Mouse (Mus musculus): ENCODE measurements around the gene Relt. TPM values are rescaled to one million over a fixed set of nuclear protein-coding genes. Genes with fewer than 3 reads are reported as not detected.
A peak's percentile ranks its signal among the peaks of the same experiment; 100 is the strongest.

The Relt gene
- 10 to 100 TPM; 11.5 to 13.7 TPM for total RNA-seq (2021)
- long read RNA-seq, transcript Relt-201 (11 exons, 2,851 nt): major isoform, 13 of 26 reads
- long read RNA-seq, partial matches to known transcripts: 0 of 26 reads
- long read RNA-seq, other reads (novel, unspliced or antisense): 13 of 26 reads

DNA sequence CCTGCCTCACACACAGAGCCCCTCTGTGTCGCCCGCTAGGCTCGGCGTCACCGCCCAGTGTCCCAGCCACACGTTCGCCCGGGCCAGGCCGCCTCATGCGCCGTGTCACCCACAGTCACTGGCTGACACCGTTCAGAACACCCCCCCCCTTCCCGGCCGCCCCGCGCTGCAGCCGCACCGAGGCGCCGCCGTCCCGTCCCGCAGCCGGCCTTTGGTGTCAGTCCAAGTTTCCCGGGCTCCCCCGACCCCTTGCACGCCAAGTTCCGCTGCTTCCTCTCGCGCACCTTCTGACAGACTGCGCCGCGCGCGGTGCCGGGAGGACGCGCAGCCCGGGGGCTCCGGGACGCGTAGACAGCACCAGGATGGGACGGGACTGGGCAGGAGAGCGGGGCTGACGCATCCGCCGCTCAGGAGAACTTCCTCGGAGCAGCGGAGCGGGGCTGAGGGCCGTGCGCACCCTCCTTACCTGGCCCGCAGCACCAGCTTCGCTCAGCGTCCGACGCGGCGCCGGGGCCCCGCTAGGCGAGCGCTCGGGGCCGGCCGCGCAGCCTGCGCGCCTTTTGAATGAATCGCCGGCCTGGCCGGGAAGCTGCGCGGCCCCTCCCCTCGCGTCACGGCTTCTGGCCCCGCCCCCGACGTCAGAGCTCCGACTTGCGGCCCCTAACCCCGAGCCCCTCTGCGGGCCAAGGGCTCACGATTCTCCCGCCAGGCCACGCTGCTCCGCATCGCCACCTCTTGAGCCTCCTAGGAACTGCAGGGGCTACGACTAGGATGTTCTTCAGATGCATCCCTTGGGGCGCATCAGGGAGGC, at the start of gene Relt:
TSS of gene Relt (minus strand) at position 619 of the 811 bp plus-strand sequence.
- DNase-seq (ENCODE audit: low spot score in 2 of 2): peak; percentile 76 to 85

DNA sequence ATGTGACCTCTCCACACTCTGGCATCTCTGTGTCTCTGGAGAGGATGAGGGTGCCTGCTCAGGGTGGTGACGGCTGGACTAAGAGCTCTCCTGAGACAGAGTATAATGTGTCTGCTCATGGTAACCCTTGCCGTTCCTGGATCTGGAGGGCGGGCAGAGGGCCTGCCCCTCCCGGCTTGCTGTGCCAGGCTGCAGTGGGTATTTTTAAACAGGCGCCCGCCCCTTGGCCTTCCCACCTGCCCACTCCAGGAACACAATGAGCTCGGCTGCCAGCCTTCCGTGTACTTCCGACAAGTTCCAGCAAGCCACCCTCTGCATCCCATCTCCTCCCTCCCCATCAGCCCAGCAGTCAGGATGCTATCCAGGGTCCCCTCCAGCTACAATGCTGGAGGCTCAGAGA, 48.5 kb upstream of the Relt start:
- no peak for DNase-seq (ENCODE audit: low spot score in 2 of 2)

DNA sequence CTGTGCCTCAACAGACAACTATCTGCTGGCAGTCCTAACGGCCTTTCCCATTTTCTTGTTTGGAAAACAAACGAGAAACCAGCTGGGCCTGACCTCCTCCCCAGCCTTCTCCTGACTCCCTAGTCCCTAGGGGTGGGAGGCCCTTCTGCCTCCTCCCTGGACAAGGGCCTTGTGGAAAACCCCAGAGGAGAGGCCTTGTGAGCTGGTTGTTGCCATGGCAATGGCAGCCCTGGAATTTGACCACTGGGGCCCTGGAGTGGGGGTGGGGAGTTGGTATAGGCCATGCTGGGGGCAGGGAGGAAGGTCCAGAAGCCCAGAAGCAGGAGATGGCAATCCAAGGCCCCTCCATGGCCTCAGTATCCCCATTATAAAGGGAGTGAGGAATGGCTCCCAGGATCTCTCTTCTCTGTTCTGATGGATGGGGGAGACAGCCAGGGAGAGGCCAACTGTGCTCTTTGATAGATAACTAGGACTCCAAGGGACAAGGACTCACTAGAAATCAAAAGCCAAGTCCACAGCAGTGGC, 48.1 kb upstream of the Relt start:
- no peak for DNase-seq (ENCODE audit: low spot score in 2 of 2)

DNA sequence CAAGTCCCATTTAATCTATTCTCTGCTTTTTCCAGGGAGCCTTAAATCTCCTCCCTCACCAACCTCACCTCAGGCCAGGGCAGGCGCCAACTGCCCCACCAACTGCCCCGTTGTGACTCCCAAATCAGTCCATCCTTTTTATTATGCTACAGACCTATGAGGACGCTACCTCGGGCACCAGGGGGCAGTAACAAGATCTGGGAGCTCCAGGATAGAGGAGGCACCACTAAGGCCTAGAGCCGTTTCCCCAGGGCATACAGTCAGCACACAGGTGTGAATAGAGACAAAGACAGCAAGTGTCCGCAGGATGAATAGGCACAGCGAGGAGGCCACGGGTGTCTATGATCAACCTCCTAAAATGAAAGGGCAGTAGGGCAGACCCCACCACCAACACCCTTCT, 45.3 kb upstream of the Relt start:
- no peak for DNase-seq (ENCODE audit: low spot score in 2 of 2)

DNA sequence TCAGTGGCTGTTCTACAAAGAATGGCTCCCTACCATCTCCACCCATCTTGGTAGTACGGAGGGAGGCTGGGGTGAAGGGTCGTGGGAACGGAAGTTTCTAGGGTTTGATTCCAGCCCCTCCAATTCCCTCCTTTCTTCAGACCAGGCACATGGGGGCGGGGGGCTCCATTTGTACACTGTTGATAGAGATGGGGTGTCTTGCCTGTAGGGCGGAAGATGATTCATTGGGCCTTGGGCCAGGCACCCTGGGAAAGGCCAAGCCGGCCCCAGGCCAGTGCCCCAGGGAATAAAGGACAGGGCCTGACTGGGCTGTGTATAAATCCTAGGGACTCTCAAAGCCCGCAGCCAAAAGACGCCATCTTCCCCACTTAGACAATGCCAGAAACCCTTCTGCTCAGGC, 44.8 kb upstream of the Relt start:
- no peak for DNase-seq (ENCODE audit: low spot score in 2 of 2)

DNA sequence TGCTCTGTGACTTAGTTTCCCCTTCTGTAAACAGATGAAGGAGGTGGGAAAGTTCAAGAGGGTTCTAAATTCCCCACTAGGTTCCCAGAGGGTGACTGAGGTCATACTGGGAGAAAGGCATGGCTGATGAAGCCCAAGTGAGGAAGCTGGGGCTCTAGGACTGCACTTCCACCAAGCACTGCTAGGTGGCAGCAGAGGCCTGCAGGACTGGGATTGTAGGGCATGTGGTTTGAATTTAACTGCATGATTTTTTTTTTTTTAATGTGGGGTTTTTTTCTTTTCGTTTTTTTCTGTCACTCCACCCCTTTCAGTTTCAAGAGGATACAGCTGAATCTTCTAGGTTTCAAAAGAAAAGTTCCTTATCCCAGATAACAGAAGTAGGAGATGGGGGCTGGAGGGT, 44.0 kb upstream of the Relt start:
- DNase-seq (ENCODE audit: low spot score in 2 of 2): peak; percentile 76 to 92

DNA sequence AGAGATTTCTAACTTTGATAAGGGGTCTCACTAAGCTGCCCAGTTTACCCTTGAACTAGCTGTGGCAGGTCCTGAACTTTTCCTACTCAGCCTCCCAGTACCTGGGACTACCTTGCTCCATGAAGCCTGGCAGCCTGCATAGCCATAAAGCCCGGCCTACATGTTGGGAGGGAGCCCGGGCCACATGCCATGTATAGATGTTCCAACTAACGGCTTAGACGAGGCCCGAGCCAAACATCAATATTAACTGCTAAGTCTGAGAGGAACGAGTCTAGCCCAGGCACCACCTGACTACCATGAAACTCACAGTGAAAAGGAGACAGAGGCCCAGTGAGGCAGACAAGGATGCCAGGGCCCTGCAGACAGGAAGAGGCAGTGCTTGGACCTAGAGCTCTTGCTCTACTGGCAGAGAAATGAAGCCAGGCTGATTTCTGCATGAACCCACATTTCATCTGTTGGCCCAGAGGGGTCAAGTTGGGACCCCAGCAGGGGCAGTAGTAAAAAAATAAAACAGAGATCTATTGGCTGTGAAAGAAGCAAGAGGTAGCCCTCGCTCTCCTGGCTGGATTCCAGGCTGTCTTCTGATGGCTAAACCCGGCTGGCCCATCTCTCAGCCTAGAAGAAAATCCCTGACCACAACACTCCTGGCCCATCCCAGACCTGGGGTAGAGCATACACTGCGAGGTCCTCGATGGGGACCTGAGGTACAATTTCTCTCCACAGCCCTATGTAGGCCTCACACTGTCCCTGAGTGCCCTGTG, 43.0 kb upstream of the Relt start:
- DNase-seq (ENCODE audit: low spot score in 2 of 2): no peak

DNA sequence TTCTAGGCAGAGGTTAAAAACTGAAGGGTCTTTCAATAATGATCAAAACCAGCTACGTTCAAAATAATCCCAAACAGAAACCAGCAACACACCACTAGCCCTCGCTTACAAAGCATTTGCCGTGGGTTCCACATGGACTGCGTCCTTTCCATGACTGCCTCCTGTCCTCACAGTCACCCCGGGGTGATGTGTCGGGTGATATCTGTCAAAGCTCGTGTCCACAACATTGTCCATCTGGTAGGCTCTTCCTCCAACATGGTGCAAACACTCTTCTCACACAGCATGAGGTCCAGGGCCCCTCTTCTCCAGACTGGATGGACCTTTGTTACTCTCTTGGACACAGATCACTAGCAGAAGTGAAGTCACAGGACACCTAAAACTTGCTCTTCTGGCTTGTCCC, 41.8 kb upstream of the Relt start:
- no peak for DNase-seq (ENCODE audit: low spot score in 2 of 2)

DNA sequence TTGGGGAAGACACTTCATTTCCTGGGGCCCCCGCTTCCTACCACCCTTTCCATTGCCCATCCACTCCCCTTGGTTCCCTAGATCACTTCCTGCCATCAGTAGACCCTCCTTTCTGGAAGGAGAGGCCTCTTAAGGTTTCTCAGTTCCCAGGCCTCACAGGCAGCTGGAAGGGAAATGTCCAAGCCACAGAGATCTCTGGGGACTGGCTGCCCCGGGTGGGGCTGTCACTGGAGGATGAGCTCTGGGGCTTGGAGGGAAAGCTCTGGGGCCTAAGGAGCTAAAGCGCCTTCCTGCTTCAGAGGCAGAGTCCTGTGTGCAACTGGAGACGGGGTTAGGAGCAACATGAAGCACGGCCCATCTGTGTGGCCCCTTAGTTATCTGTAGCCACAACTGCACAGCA, 41.4 kb upstream of the Relt start:
- DNase-seq (ENCODE audit: low spot score in 2 of 2): no peak

DNA sequence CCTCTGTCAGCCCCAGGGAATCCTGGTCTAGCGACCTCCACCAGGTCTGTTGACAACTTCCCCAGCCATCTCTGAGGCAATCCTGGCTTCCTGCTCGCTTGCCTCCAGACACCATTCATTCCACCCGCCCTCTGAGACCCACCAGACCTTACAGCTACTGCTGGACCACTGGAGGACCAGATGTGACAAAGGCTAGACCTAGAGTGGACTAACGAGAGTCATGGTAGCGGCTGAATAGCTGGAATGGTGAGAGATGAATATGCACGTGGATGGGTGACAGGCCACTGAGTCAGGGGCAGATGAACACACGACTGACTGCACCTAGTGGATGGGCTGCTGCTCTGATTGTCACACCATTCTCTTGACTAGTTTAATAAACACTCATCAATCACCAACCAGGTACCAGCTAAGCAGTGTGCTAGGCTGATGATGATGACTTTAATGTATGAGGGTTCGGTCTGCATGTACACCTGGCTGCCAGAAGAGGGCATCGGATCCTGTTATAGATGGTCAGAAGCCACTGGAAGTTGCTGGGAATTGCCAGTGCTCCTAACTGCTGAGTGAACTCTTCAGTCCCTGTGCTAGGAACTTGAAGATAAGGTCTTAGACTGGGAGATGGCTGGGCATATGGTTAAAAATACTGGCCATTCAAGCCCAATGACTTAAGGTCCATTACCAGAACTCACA, 39.3 kb upstream of the Relt start:
- no peak for DNase-seq (ENCODE audit: low spot score in 2 of 2)

DNA sequence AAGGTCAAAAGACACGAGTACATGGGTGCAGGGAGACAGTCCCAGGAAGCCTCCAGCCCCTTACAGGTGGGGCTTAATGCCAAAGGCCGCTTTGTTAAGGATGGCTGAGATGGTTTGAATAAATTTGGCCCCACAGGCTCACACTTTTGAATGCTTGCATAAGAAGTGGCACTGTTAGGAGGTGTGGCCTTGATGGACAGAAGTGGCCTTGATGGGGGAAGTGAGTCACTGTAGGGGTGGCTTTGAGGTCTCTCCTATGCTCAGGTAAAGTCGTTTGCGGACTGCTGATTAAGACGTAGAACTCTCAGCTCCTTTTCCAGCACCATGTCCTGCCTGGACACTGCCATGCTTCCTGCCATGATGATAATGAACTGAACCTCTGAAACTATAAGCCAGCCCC, 34.6 kb upstream of the Relt start:
- no peak for DNase-seq (ENCODE audit: low spot score in 2 of 2)

DNA sequence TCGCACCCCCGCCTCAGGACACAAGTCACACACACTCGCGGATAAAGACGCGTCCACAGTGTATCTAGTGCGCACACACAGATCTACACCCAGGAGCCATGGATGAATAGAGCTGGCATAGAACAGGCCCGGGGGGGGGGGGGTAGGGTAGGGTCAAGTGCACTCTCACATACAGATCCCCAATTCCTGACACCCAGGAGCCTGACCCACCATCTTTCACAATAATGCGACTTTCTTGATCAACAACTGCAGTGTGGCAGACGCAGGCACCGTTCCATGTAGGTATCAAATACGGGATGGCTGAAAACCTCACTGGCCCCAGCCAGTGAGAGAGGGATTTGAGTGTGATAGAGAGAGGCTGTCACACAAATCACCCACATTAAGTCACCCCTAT, 31.6 kb upstream of the Relt start:
- DNase-seq (ENCODE audit: low spot score in 2 of 2): no peak

DNA sequence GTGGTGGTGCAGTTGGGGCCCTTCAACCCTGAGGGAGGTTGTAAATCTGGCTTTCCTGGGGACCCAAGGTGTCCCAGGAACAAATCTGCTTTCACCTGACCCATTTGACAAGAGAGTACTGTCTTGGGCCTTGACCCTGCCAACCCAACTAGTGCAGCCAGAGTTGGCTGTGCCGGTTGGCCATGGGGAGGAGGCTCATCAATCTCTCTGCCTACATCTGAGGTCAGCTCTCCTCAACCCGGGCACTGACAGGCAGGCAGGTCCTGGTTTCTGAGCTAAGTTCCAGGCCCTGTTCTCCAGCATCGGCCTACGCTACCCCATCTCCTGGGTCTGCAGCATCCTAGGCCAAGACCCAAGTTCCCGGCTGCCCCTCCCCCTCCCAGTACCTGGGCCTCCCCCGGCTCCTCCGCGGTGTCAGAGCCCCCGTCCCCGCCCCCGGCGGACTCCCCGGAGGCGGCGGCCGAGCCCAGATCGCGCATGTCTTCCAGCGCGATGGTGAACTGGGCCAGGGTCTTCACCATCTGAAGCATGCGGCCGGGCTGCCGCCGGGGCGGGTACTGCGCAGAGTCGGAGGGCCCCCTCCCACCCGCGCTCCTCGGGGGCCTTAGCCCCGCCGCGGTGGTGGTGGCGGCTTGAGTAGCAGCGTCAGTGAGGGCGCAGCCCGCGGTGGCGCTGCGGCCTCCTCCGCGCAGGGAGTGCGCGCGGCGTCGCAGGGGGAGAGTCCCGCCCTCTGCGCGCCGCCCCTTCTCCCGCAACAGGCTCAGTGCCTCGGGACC, 31.0 kb upstream of the Relt start:
- DNase-seq (ENCODE audit: low spot score in 2 of 2): peak; percentile 56 to 71

DNA sequence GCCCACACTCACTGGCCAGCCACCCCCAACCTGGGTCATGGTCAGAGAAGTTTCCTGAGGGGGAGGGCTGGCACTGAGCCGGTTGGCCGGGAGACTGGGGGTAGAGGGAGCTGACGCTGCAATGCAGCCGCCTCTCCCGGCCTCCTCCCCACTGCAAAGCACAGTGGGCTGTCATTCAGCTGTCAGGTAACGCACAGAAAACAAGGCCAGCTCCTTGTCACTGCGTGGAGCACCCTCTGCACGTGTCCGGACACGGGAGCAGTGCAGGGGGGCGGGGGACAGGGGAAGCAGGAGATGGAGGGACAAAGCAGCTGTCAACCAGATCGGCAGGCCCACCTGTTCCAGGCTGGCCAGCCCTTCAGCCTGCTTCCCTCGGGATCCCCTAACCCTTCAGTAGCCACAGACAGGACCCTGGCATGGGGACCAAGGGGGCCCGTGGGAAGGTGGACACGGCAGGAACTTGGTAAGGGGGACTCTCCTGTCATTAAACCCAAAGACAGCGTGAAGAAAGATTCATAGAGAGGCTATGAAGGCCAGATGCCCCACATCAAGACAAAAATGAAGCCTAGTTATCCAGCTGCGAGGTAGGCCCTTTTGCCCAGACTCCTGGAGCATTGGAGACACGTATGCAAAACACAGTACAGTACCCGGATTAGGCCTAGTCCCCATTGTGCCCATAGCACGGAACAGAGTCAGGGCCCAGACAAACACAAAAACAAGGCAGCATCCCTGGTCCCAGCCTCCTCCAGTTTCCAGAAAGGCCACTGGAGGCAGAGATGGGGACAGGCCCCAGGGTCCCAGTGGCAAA, 30.2 kb upstream of the Relt start:
- no peak for DNase-seq (ENCODE audit: low spot score in 2 of 2)

DNA sequence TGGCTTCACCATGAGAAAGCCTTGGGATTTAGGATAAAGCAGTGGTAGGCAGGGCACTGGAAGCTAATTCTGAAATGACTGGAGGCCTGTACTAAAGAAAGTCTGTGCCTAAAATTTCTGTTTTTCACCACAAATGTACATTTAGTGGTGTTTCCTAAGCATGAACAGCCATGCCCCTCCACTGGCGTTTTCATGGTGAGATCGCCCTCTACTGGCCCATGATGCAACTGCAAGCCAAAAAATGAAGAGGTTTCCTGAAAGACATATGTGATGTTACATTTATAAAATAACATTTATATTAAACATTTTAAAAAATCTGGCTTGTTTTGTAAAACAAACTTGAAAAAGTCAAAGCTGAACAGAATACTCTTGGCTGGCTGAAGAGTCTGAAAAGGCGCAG, 23.3 kb upstream of the Relt start:
- DNase-seq (ENCODE audit: low spot score in 2 of 2): peak in 1 of 2 experiments; percentile 64

DNA sequence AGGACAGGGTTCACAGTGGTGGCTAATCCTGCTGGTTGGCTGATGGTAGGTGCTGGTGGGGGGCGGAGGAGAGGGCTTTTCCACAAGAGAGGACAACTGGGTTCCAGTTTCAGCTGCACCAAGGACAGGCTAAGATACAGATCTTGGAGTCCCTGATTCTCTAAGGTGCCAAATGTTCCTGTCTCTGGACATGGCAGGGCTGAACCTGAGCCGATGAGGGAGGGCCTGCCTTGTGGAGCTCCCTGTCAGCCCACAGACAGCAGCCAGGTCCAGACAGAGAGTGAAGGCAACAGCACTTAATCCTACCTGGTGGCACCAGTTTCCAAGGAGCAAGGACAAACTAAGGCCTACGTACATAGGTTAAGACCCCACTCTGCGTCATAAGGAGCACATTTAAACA, 21.2 kb upstream of the Relt start:
- no peak for DNase-seq (ENCODE audit: low spot score in 2 of 2)

DNA sequence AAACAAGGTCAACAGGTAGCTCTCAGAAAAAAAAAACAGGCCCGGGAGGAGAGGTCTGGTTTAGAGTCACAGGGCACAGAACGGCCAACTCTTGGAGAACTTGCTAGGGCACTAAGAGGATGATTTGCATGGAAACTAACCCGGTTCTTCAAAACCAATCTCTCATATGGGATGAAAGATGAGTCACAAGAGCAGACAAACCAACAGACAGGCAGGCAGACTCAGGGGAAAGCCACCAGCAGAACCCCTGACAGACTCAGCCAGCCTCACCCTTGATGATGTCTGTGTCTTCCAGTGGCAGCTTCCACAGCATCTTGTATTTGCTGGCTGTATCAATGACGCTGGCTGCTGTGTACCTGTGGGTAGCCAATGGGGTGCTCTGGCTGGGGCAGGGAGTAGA, 18.7 kb upstream of the Relt start:
- DNase-seq (ENCODE audit: low spot score in 2 of 2): no peak

DNA sequence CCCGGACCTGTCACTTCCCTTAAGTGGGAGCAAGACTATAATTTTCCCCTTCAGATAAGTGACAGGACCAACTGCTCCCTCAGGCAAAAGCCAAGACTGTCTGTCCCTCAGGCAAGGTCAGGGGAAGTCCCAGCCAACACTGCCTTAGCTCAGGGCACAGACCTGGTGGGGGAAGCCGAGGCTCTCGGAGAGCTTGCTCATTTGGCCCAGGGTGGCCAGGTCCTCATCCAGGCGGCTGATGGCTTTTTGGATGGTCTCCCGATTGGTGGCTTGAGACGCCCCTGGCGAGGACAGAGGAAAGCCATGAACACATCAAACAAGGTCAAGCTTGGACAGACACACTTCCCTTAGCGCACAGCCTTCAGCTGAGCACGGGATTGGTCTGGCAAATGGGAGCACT, 18.3 kb upstream of the Relt start:
- no peak for DNase-seq (ENCODE audit: low spot score in 2 of 2)

DNA sequence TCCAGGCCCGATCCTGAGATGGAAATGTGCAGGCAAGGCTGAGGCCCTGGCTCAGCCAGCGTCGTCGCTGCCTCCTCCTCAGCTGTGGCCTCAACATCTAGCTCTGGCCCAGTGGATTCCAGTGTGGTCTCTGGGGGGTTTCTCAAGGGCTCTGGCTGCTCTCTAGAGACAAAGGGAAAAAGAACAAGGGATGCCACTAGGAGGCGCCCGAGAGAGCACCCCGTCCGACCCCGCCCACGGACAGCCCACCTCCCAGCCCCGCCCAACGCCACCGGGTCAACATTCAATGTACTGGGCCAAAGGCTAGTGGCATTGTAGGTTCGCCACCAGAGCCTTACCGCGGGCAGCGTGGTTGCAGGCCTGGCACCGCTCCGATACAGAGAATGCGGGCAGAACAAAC, 16.3 kb upstream of the Relt start:
- peak in 1 of 2 experiments; percentile 57 for DNase-seq (ENCODE audit: low spot score in 2 of 2)

DNA sequence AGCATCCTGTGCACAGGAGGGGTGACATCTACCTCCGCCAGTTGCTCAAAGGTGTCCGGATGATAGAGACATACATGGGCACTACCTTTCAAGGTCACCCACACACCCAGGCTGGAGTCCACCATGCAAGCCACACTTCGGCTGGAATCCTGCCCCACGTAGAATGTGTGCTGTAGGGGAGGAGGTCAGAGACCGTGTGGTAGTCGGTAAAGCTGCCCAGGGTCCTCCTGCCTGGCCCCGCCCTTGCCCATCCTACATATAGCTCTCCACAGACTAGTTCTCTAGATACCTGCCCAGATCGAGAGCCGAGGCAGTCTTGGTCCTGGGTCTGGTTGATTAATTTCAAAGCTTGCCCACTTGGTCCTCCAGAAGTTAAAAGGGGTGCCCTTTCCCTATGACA, 13.5 kb upstream of the Relt start:
- DNase-seq (ENCODE audit: low spot score in 2 of 2): no peak
